Mouse (Mus musculus): ENCODE measurements around the gene Rab10. TPM values are rescaled to one million over a fixed set of nuclear protein-coding genes. Genes with fewer than 3 reads are reported as not detected.

Gene Rab10
- polyA plus RNA-seq (2015; fragmentation: Nextera tagmentation; extraction: Ambion mirVana), result 86.4 and 91.2 TPM in 2 replicates

DNA sequence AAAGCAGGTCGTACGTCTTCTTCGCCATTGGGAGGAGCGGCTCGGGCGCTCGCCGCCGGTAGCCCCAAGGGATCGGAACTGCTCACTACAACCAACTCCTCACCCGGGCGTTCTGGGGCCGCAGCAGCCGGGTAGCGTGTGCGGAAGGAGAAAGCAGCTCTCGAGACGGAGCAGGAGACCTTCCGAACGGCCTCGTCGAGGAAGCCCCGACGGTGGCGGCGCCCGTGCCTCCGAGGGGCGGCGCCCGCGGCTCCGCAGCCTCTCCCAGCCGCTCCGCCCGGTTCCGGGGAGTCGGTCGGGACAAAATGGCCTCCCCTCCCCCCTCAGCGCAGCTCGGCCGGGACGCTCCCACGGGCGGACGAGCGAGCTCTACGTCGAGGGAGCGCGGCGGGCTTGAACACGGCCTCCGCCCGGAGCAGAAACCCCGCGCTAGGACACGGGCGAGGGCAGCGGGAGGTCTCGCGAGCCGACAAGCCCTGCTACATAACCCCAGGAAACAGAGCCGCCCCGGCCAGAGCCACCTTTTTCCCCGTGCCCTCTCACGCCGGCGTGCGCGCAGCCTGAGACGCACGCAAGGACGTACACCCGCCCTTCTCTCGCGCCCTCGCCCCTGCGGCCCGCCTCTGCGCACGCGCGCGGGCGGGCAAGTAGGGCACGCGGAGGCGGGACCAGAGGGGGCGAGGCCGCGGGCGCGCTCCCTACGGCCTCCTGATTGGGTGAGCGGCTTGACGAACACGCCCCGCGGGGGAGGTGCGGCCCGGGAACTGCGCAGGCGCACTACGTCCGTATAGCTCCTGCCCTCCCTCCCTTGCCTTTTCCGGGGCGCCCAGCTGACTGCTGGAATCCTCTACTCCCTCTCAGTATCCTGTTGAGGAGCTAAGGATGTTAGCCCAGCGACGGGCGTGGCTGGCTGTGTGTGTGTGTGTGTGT is at the start of gene Rab10:
Rab10 (minus strand) TSS at position 579 of the 930 bp plus-strand sequence.
- Histone ChIP-seq H3K9ac (peak within 1 kb of the TSS; percentile 83), H3K27me3 (replicated peaks) (no peaks in the 10 kb centered on the region), H3K4me3 (replicated peaks) (peak within 1 kb of the TSS; percentile 94), H3K36me3 (no peaks in the 10 kb centered on the region), H3K4me1 (peaks cover 7% of the 10 kb centered on the region), H3K9me3 (no peaks in the 10 kb centered on the region), H3K4me2 (peak within 1 kb of the TSS; percentile 78), H3K27ac (peak within 1 kb of the TSS; percentile 99)
- ATAC-seq (ENCODE audit: insufficient read depth, low FRiP score, low read depth), result peak; percentile 99
- 0% methylated on average over 85 of the region's 111 CpGs for WGBS

DNA sequence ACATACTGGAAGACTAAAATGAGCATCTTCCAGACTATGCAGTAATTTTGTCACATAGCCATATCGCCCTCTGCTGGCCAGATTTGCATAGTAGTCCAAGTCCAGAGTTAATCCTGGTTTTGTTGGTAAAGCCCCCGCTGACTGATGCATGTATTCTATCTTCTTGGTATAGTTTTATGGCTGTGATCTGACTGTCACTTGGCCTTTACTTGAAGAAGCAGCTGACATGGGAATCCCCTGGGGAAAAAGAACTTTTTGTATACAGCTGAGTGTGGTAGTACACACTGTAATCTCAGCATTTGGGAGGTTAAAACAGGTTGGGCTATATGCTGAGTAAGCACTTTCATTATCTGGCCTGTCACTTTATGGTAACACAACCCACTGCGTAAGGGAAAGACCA is 49.5 kb upstream of the Rab10 start:
- no peak overlapping the region for H3K9ac ChIP-seq
- no peak overlapping the region for H3K4me3 ChIP-seq (replicated peaks)
- no peak overlapping the region for H3K27ac ChIP-seq
- H3K36me3 ChIP-seq, result no peaks in the 10 kb centered on the region
- no peaks in the 10 kb centered on the region for H3K9me3 ChIP-seq
- H3K4me2 ChIP-seq, result no peak overlapping the region
- 22% methylated on average over 3 of the region's 3 CpGs for WGBS
- no peaks in the 10 kb centered on the region for H3K4me1 ChIP-seq
- H3K27me3 ChIP-seq (replicated peaks), result no peaks in the 10 kb centered on the region
- no peak for ATAC-seq (ENCODE audit: insufficient read depth, low FRiP score, low read depth)

DNA sequence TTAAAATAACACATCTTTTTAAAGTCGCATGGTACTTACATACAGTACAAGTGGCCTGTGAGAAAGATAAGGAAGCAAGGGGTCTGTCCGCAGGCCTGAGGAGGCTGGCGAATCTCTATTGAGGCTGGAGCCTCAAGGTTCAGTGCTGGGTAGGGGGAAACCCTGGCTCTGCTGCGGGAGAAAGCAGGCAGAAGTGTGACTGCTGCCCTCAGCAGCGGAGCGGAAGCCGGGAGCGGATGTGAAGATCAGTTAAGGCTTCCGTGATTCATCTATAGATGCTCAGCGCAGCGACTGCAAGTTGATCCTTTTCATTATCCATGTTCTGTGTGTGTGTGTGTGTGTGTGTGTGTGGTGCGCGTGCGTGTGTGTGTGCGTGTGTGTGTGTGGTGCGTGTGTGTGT is 47.1 kb upstream of the Rab10 start:
- Histone ChIP-seq H3K9me3 (no peaks in the 10 kb centered on the region), H3K27me3 (replicated peaks) (no peaks in the 10 kb centered on the region), H3K4me2 (peak overlapping the region; percentile 39), H3K9ac (no peak overlapping the region), H3K4me1 (no peaks in the 10 kb centered on the region), H3K36me3 (no peaks in the 10 kb centered on the region), H3K27ac (no peak overlapping the region), H3K4me3 (replicated peaks) (0 out of 2 replicates have a peak overlapping the region, but pooled peaks have one; percentile 0)
- ATAC-seq (ENCODE audit: insufficient read depth, low FRiP score, low read depth), result no peak
- WGBS, result 59% methylated on average over 16 of the region's 16 CpGs

DNA sequence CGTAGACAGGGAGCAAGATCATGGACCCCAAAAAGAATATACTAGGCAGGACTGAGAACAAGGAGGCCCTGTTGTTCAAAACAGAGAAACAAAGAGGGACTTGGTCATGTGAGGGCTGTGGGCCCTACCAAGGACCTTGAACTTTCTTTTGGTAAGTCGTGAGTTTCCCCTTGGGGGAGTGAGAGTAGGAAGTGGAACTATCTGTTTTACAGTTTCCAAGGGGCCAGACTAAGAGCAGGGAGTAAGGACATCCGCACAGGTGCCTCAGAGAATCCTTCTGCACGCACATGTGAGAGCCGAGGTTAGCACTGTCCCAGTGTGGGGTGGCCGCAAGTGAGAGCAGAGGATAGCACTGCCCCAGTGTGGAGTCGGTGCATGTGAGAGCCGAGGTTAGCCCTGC is 45.3 kb upstream of the Rab10 start:
- Histone ChIP-seq H3K4me3 (replicated peaks) (no peak overlapping the region), H3K36me3 (no peaks in the 10 kb centered on the region), H3K27me3 (replicated peaks) (no peaks in the 10 kb centered on the region), H3K4me2 (no peak overlapping the region), H3K4me1 (no peaks in the 10 kb centered on the region), H3K27ac (no peak overlapping the region), H3K9ac (no peak overlapping the region), H3K9me3 (no peaks in the 10 kb centered on the region)
- 78% methylated on average over 8 of the region's 8 CpGs for WGBS
- ATAC-seq (ENCODE audit: insufficient read depth, low FRiP score, low read depth), result no peak

DNA sequence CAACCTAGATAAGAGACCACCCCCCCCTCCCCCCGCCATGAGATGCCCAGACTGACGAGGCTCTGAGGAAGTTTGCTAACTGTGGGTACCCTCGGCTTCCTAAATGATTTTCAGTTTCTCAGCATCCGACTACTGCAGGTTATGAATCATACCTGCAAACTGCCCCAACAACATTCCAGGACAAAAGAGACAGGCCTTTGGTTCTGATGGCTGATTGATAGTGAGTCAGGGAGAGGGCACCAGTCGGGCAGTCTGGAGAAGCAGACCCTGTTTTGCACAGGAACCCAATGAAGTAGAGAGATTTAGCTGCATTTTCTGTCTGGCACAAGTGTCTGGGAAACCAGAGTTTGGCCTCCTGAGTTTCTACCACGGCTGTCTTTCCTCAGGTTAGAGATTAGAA is 42.4 kb upstream of the Rab10 start:
- no peaks in the 10 kb centered on the region for H3K9me3 ChIP-seq
- H3K27me3 ChIP-seq (replicated peaks), result no peaks in the 10 kb centered on the region
- H3K9ac ChIP-seq, result no peak overlapping the region
- H3K4me3 ChIP-seq (replicated peaks), result no peak overlapping the region
- no peak overlapping the region for H3K27ac ChIP-seq
- ATAC-seq (ENCODE audit: insufficient read depth, low FRiP score, low read depth), result no peak
- WGBS, result 58% methylated on average over 6 of the region's 6 CpGs
- no peaks in the 10 kb centered on the region for H3K36me3 ChIP-seq
- H3K4me1 ChIP-seq, result no peaks in the 10 kb centered on the region
- no peak overlapping the region for H3K4me2 ChIP-seq

DNA sequence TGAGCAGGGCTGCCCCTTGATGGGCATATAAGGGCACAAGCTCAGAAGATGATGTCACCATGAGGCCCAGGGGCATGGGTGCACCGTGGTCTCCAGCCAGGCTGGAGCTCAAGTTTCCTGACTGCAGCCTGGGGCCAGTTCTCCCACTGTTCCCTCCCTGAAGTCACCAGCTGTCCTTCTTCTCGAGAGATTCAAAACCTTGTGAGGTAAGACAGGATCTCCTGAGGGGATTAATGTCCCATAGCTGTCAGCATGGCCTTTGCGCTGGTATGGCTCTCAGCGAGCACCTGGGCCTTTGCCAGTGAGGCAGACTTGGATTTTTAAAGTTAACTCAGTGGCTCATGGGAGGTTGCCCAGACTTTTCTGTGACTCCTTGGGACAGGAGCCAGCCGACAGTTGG is 40.4 kb upstream of the Rab10 start:
- Histone ChIP-seq H3K4me1 (no peaks in the 10 kb centered on the region), H3K9me3 (no peaks in the 10 kb centered on the region), H3K36me3 (no peaks in the 10 kb centered on the region), H3K4me3 (replicated peaks) (no peak overlapping the region), H3K27ac (no peak overlapping the region), H3K27me3 (replicated peaks) (no peaks in the 10 kb centered on the region), H3K9ac (no peak overlapping the region), H3K4me2 (no peak overlapping the region)
- 59% methylated on average over 5 of the region's 5 CpGs for WGBS
- no peak for ATAC-seq (ENCODE audit: insufficient read depth, low FRiP score, low read depth)

DNA sequence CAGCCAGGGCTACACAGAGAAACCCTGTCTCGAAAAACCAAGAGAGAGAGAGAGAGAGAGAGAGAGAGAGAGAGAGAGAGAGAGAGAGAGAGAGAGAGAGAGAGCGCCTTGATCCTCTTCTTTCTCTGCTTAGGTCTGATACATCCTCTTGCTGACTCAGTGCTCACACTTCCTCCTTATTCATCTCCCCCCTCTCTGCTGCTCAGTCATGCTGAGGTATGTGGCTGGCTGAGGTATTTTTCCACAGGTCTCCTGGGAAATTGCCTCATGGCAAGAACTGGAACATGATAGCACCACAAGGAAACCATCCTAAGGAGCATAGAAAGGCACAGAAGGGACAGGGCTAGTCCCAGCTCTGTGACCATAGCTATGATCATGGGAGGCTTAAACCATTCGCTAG is 39.6 kb upstream of the Rab10 start:
- no peak overlapping the region for H3K9ac ChIP-seq
- 59% methylated on average over 3 of the region's 3 CpGs for WGBS

DNA sequence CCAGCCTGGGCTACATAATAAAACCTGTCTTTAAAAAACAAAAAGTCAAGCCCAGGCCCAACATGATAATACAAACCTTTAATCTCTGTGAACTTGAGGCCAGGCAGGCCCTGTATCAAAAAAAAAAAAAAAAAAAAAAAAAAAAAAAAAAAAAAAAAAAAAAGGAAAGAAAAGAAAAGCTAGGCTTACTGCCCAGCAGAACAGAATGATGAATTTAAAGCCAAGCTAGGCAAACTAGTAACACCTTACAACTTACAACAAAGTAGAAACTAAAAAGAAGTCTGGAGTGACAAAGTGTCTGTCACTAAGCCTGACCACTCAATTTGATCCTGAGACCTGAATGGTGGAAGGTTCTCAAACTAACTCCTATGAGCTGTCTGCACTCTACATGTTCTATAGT is 37.9 kb upstream of the Rab10 start:
- H3K4me3 ChIP-seq (replicated peaks), result no peak overlapping the region
- H3K27ac ChIP-seq, result no peak overlapping the region
- H3K9ac ChIP-seq, result no peak overlapping the region
- ATAC-seq (ENCODE audit: insufficient read depth, low FRiP score, low read depth), result no peak
- no peaks in the 10 kb centered on the region for H3K4me1 ChIP-seq
- H3K4me2 ChIP-seq, result no peak overlapping the region
- no peaks in the 10 kb centered on the region for H3K36me3 ChIP-seq
- H3K9me3 ChIP-seq, result no peaks in the 10 kb centered on the region
- no peaks in the 10 kb centered on the region for H3K27me3 ChIP-seq (replicated peaks)

More for the DNA sequence above, 39.6 kb upstream of the Rab10 start:
- no peak overlapping the region for H3K4me2 ChIP-seq
- H3K9me3 ChIP-seq, result no peaks in the 10 kb centered on the region
- H3K27ac ChIP-seq, result no peak overlapping the region
- H3K36me3 ChIP-seq, result no peaks in the 10 kb centered on the region
- no peaks in the 10 kb centered on the region for H3K4me1 ChIP-seq
- no peak for ATAC-seq (ENCODE audit: insufficient read depth, low FRiP score, low read depth)
- H3K27me3 ChIP-seq (replicated peaks), result no peaks in the 10 kb centered on the region
- no peak overlapping the region for H3K4me3 ChIP-seq (replicated peaks)

DNA sequence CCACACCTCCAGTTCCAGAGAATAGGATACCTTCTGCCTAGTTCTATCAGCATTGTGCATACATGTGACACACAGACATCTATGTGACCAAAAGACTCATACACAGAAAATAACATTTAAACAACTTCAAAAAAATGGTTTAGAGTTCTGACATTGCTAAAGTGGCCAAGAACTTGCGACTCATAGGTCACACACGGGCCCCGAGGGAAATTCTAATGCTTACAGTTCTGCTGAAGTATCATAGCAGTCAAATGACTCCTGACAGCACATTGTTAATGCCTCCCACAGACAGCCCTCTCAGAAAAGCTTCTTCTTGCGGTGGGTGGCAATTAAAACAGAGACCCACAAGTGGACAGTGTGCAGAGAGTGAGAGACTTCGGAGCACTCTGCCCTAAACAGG is 35.3 kb upstream of the Rab10 start:
- no peak for ATAC-seq (ENCODE audit: insufficient read depth, low FRiP score, low read depth)
- Histone ChIP-seq H3K4me2 (no peak overlapping the region), H3K4me3 (replicated peaks) (no peak overlapping the region), H3K36me3 (no peaks in the 10 kb centered on the region), H3K27me3 (replicated peaks) (no peaks in the 10 kb centered on the region), H3K27ac (no peak overlapping the region), H3K9me3 (no peaks in the 10 kb centered on the region), H3K4me1 (no peaks in the 10 kb centered on the region), H3K9ac (no peak overlapping the region)
- 79% methylated on average over 5 of the region's 5 CpGs for WGBS

DNA sequence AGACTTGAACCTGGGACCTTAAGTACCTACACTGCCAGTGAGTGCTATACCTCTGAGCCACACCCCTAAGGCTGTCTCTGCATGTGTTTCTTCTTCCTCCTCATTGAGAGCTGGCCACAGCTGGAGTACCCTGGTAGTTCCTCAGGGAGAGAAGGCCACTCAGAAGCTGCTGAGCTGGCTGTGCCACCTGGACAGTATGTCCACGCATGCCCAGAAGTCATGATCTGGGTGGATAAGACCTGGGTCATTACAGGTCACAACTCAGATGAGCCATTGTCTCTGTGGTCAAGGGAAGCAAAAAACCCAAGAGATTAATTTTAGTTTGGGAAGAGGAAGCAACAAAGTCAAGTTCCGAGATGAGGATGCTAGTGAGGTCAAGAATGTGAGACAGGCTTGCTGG is 34.4 kb upstream of the Rab10 start:
- no peak overlapping the region for H3K9ac ChIP-seq
- no peaks in the 10 kb centered on the region for H3K36me3 ChIP-seq
- H3K9me3 ChIP-seq, result no peaks in the 10 kb centered on the region
- WGBS, result 80% methylated on average over 2 of the region's 2 CpGs
- H3K4me1 ChIP-seq, result no peaks in the 10 kb centered on the region
- ATAC-seq (ENCODE audit: insufficient read depth, low FRiP score, low read depth), result no peak
- H3K4me3 ChIP-seq (replicated peaks), result no peak overlapping the region
- H3K27me3 ChIP-seq (replicated peaks), result no peaks in the 10 kb centered on the region
- no peak overlapping the region for H3K27ac ChIP-seq
- H3K4me2 ChIP-seq, result no peak overlapping the region

DNA sequence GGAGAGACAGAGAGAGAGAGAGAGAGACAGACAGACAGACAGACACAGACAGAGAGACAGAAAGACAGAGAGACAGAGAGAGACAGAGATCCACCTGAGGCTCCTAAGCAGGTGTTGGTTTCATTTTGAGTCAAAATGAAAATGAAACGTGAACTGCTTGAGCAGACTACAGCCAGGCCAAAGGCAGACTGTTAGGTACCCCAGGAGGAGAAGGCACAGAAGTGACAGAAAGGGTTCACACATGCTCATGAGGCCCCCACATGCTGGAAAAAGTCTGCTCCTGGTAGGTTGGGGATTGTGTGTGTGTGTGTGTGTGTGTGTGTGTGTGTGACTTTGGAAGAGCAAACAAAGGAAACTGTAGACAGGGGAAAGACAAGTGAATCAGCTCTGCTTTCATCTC is 29.2 kb upstream of the Rab10 start:
- no peak overlapping the region for H3K9ac ChIP-seq
- no peaks in the 10 kb centered on the region for H3K9me3 ChIP-seq
- H3K4me2 ChIP-seq, result no peak overlapping the region
- H3K4me3 ChIP-seq (replicated peaks), result no peak overlapping the region
- H3K27me3 ChIP-seq (replicated peaks), result no peaks in the 10 kb centered on the region
- 77% methylated on average over 1 of the region's 1 CpGs for WGBS
- no peaks in the 10 kb centered on the region for H3K36me3 ChIP-seq
- no peaks in the 10 kb centered on the region for H3K4me1 ChIP-seq
- H3K27ac ChIP-seq, result no peak overlapping the region
- ATAC-seq (ENCODE audit: insufficient read depth, low FRiP score, low read depth), result no peak

DNA sequence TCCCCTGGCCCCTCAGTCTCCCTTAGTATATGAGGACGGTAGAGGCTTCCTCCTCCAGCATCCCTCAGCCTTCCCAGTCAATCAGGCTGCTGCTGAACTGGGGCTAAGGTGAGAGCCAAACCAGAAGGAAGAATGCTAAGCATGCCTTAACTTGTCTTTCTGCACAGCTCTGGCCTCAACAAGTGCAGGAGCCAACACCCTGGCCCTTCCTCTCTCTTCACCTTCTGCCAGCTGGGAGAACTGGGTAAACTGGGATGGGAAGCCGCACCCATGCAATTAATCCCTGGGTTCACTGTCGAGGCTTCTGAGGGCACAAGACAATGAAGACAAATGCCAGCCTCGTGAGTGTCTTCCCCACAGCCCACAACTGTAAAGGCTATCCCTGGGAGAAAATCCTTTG is 19.9 kb upstream of the Rab10 start:
- Histone ChIP-seq H3K4me1 (no peaks in the 10 kb centered on the region), H3K9me3 (no peaks in the 10 kb centered on the region), H3K36me3 (no peaks in the 10 kb centered on the region), H3K27me3 (replicated peaks) (no peaks in the 10 kb centered on the region), H3K27ac (no peak overlapping the region), H3K9ac (no peak overlapping the region), H3K4me3 (replicated peaks) (no peak overlapping the region), H3K4me2 (no peak overlapping the region)
- ATAC-seq (ENCODE audit: insufficient read depth, low FRiP score, low read depth), result no peak
- WGBS, result 79% methylated on average over 4 of the region's 4 CpGs
